Mouse (Mus musculus) intestine, postnatal 0 days (tissue): ENCODE data around the gene Ociad1. TPM values are rescaled to one million over a fixed set of nuclear protein-coding genes. Genes with fewer than 3 reads are reported as not detected.

ENCODE experiments used
- ATAC-seq: fragments of 200-750 bp; cut with Nextera tagmentation; 2 replicates; pipeline ENCODE4 v1.8.0; 2017; ENCODE audit warnings: mild to moderate bottlenecking, moderate TSS enrichment, moderate library complexity
- H3K27ac ChIP-seq: fragments of 300-500 bp; sonication (generic); 2 replicates; pipeline ENCODE4 v1.5.1; 2014; ENCODE audit warnings: mild to moderate bottlenecking, low read depth, low read length, moderate library complexity
- H3K27me3 ChIP-seq: fragments of 300-500 bp; sonication (generic); replicated peaks from 2 replicates; pipeline ENCODE4 v1.6.1; 2014; ENCODE audit warnings: low read length, mixed read lengths; ENCODE audit not compliant: control insufficient read depth, insufficient read depth
- H3K36me3 ChIP-seq: fragments of 300-500 bp; sonication (generic); 2 replicates; pipeline ENCODE4 v1.6.1; 2014; ENCODE audit warnings: mild to moderate bottlenecking, moderate library complexity; ENCODE audit not compliant: control insufficient read depth, insufficient read depth
- H3K4me1 ChIP-seq: fragments of 300-500 bp; sonication (generic); replicated peaks from 2 replicates; pipeline ENCODE4 v1.6.1; 2014; ENCODE audit warnings: antibody characterized with exemption, low read length, mixed read lengths; ENCODE audit not compliant: control insufficient read depth, insufficient read depth
- H3K4me2 ChIP-seq: fragments of 300-500 bp; sonication (generic); replicated peaks from 2 replicates; pipeline ENCODE4 v1.6.1; 2014; ENCODE audit warnings: low read depth, mild to moderate bottlenecking, moderate library complexity
- H3K4me3 ChIP-seq: fragments of 300-500 bp; sonication (generic); 2 replicates; pipeline ENCODE4 v1.5.1; 2014; ENCODE audit warnings: low read depth, low read length
- H3K9ac ChIP-seq: fragments of 300-500 bp; sonication (generic); 2 replicates; pipeline ENCODE4 v1.6.1; 2014; ENCODE audit warnings: mild to moderate bottlenecking, low read depth, low read length
- H3K9me3 ChIP-seq: fragments of 300-500 bp; sonication (generic); 2 replicates; pipeline ENCODE4 v1.6.1; 2016; ENCODE audit warnings: mixed run types; ENCODE audit not compliant: control insufficient read depth
- CTCF ChIP-seq: sonication (generic); IDR thresholded peaks from 2 replicates; pipeline ENCODE4 v1.5.1; 2016; ENCODE audit warnings: low read depth, mild to moderate bottlenecking, control low read depth, antibody characterized with exemption, moderate library complexity
- WGBS: fragments of 180-500 bp; shearing (Covaris S2); extraction: QIAGEN DNeasy Blood & Tissue Kit; methylation state at CpG from one replicate; pipeline ENCODE4 v1.1.7; 2014; 5-methylcytosine and 5-hydroxymethylcytosine counted together
- polyA plus RNA-seq: library from polyadenylated mRNA; unstranded; fragments of >200 nt; fragmentation: Nextera tagmentation; extraction: Ambion mirVana; gene quantifications from 2 replicates; pipeline ENCODE4 v1.2.1, GENCODE M21; 2015

Ociad1 gene
- polyA plus RNA-seq, 1 experiment from 2014 or later = 156 TPM

DNA sequence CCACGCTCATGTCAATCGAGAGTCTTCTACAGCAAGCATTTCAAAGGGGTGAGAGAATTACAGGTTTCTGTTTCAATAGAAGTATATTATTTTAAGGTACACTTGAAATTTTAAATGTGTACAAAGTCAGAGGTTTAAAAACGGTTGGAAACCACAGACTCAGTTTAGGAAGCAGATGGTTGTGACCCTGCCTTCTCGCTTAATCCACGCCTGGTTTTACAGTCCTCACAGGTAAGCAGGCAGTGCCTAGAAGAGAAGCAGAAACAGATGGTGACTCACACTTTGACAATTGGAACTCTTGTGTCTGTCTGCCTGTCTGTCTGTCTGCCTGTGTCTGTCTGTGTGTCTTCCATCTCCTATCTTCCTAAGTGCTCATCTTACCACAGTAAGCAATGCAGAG lies 31.0 kb downstream of the Ociad1 start:
- H3K9ac ChIP-seq = no peak overlapping the region
- H3K27ac ChIP-seq = no peak overlapping the region
- H3K4me3 ChIP-seq = no peak overlapping the region
- no peaks in the 10 kb centered on the region for H3K9me3 ChIP-seq
- TF ChIP-seq CTCF = no peak
- no peak for ATAC-seq
- no peak overlapping the region for H3K4me2 ChIP-seq
- WGBS = 79% methylated on average over 5 of the region's 5 CpGs
- H3K36me3 ChIP-seq = peaks cover 15% of the 10 kb centered on the region; the same call in 1 of the 2 replicates
- H3K27me3 ChIP-seq = no peaks in the 10 kb centered on the region
- H3K4me1 ChIP-seq = no peaks in the 10 kb centered on the region

DNA sequence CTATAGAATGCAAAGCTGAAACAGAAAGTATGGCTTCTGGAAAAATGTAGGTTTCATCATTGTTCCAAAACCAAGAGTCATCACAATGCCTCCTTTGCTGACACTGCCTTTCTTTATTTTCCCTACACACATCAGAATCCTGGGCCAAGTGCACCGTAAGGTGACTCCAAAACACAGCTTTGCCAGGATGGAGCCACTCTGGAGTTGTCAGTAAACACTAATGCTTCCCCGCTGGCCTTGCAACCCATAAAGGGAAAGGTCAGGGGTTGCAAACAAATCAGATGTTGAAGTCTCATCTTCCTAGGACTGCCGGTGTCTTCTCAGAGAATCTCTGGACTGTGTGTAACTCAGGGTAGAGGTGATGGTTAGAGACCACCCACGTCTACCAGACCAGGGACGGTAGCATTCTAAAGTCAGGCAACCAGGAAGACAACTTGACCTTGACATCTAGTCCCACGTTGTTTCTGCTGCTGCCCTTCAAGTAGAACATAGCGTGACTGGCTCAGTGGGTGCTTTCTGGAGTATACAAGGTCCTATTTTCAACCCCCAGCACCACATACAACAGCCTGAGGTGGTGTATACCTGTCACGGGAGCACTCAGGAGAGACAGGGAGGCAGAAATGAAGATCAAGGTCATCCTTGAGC lies 32.1 kb downstream of the Ociad1 start:
- H3K27me3 ChIP-seq = no peaks in the 10 kb centered on the region
- H3K9me3 ChIP-seq = no peaks in the 10 kb centered on the region
- H3K9ac ChIP-seq = no peak overlapping the region
- peaks cover 15% of the 10 kb centered on the region; the same call in 1 of the 2 replicates for H3K36me3 ChIP-seq
- no peak for ATAC-seq
- no peak overlapping the region for H3K4me3 ChIP-seq
- WGBS = 66% methylated on average over 8 of the region's 8 CpGs
- TF ChIP-seq CTCF = no peak
- H3K4me2 ChIP-seq = no peak overlapping the region
- H3K27ac ChIP-seq = no peak overlapping the region
- no peaks in the 10 kb centered on the region for H3K4me1 ChIP-seq

DNA sequence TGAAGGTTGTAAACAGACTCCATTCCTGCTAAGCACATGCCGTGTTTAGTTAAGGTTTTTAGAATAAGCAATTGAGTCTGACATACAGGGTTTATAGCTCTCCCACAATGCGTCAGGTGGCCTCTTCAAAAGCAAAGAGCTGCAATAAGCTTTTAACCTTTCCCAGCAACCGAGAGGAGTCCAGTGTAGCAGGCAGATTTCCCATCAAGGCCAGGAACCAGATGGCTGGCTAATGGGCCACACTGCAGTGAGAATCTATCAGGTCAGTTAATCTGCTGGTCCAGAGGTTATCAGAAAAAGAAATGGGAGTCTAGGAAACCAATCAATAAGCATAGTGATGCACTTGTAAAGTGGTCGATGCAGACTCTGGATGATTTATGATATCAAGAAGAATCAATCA lies 38.4 kb downstream of the Ociad1 start:
- 0 out of 2 replicates have a peak, but pooled peaks have one; percentile 14 for ATAC-seq

DNA sequence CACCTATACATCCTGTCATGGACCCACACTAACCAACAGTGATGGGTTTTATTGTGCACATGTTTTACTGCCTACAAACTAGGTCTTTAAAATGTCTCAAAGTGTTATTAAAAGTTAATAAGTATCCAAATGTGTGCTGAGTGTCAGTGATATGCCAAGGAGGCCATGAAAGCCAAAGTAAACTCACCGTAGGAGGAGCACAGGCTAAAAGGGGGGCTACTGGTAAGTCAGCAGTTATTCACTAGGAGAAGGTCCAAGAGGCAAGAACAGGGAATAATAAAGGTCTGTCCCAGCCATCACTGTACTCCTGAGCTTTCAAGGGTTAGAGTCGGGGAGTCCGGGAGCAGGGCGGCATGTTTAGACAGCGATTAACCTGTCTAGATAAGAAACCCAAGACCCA lies 43.9 kb downstream of the Ociad1 start:
- no peak for TF ChIP-seq CTCF
- no peak overlapping the region for H3K9ac ChIP-seq
- peaks cover 15% of the 10 kb centered on the region for H3K4me1 ChIP-seq
- no peaks in the 10 kb centered on the region for H3K9me3 ChIP-seq
- peak; percentile 45 for ATAC-seq
- H3K27me3 ChIP-seq = no peaks in the 10 kb centered on the region
- peak overlapping the region; percentile 65 for H3K4me3 ChIP-seq
- peaks cover 6% of the 10 kb centered on the region; the same call in 1 of the 2 replicates for H3K36me3 ChIP-seq
- peak overlapping the region; percentile 50; the same call in 1 of the 2 replicates for H3K27ac ChIP-seq
- WGBS = 21% methylated on average over 5 of the region's 5 CpGs
- peak overlapping the region; percentile 85 for H3K4me2 ChIP-seq

More for the DNA sequence above, 38.4 kb downstream of the Ociad1 start:
- H3K9me3 ChIP-seq = no peaks in the 10 kb centered on the region
- H3K4me3 ChIP-seq = no peak overlapping the region
- TF ChIP-seq CTCF = no peak
- WGBS = 10% methylated on average over 4 of the region's 4 CpGs
- H3K27ac ChIP-seq = no peak overlapping the region
- peaks cover 20% of the 10 kb centered on the region; the same call in 1 of the 2 replicates for H3K36me3 ChIP-seq
- H3K4me2 ChIP-seq = no peak overlapping the region
- peaks cover 7% of the 10 kb centered on the region for H3K4me1 ChIP-seq
- no peak overlapping the region for H3K9ac ChIP-seq
- H3K27me3 ChIP-seq = no peaks in the 10 kb centered on the region

DNA sequence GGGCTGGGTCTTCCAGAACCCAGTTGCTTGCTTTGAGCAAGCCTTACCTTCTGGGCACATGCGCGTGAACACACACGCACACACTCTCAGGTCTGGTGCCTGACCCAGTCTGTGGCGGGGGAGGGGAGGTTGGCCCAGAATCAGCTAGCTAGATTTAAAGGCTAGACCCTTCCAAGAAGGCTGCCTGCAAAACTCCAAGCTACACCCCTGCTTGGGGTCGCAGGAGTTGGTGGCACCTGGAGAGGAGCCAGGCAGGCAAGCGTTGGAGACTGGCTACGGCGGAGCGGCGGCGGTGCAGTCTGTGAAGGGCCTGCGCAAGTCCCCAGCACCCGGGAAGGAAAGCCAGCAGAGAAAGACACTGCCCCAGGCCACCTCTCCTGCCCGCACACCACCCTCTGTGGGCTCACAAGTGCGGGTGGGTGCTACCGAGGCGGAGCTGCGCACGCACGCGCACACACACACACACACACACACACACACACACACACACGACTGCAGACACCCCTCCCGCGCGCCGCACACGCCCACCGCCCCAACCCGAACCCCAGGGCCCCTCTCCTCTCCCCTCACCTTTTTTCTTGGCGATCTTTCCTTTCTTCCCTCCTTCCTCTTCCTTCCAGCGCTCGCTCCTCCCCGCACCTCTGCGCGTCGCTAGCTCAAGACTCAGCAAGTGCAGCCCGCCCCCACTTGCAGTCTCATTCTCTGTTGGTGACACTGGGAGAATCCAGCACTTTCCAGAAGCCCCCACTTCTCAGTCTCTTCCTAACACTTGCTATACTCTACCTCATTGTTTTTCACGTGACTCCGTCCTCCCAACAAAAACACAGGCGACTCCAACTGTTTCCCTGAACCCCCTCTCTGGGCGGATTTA lies 45.6 kb downstream of the Ociad1 start:
- Histone ChIP-seq H3K4me2 (peak overlapping the region; percentile 85), H3K27me3 (no peaks in the 10 kb centered on the region), H3K9me3 (no peaks in the 10 kb centered on the region), H3K9ac (peak overlapping the region; percentile 72), H3K27ac (peak overlapping the region; percentile 90), H3K36me3 (peaks cover 6% of the 10 kb centered on the region; the same call in 1 of the 2 replicates), H3K4me3 (peak overlapping the region; percentile 65), H3K4me1 (peaks cover 15% of the 10 kb centered on the region)
- TF ChIP-seq CTCF = no peak
- WGBS = 3% methylated on average over 35 of the region's 41 CpGs
- ATAC-seq = peak; percentile 62

DNA sequence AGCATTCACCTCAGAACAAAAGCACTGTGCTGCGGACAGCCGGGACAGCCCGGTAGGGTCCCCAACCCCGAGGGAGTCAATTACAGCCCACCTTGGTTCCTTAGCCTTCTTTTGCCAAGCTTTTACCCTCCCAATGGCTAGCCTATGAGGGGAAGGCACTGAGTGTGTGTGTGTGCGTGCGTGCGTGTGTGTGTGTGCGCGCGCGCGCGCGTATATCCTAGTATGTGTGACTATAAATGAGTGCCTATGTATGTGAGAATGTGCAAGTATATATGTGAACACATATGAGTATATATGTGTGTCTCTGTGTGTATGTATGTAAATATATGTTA lies 46.2 kb downstream of the Ociad1 start:
- Histone ChIP-seq H3K9me3 (no peaks in the 10 kb centered on the region), H3K27me3 (no peaks in the 10 kb centered on the region), H3K27ac (peak overlapping the region; percentile 90; the same call in 1 of the 2 replicates), H3K4me3 (peak overlapping the region; percentile 65), H3K4me2 (peak overlapping the region; percentile 85), H3K4me1 (peaks cover 15% of the 10 kb centered on the region), H3K36me3 (peaks cover 3% of the 10 kb centered on the region; the same call in 1 of the 2 replicates), H3K9ac (peak overlapping the region; percentile 72; the same call in 1 of the 2 replicates)
- peak; percentile 29; the same call in 1 of the 2 replicates for ATAC-seq
- WGBS = 43% methylated on average over 14 of the region's 14 CpGs
- TF ChIP-seq CTCF = no peak
